Mouse (Mus musculus): ENCODE measurements at regions not wholly inside any gene's neighbourhood (a gene's known extent, or its start where the extent isn't known, plus 50 kb on each side); places are given as distances from the start of the nearest gene placed in this dataset.

- WGBS, result 71% methylated on average over 11 of the region's 11 CpGs
- Histone ChIP-seq H3K4me2 (ENCODE audit: low read depth, low read length) (no peak overlapping the region), H3K36me3 (ENCODE audit: control insufficient read depth, insufficient read depth, low read length) (no peaks in the 10 kb centered on the region), H3K4me1 (replicated peaks; ENCODE audit: control insufficient read depth, insufficient read depth, low read length) (no peaks in the 10 kb centered on the region; the same call in 1 of the 2 replicates), H3K9me3 (ENCODE audit: control insufficient read depth, low read length) (no peaks in the 10 kb centered on the region), H3K4me3 (ENCODE audit: low read length) (no peak overlapping the region), H3K27me3 (ENCODE audit: control insufficient read depth, insufficient read depth, low read depth, low read length) (no peaks in the 10 kb centered on the region), H3K9ac (ENCODE audit: low read length) (no peak overlapping the region), H3K27ac (ENCODE audit: low read length) (no peak overlapping the region)
- no peak for ATAC-seq (ENCODE audit: low read depth)
These were observed 198.2 kb downstream of the Csl start for GRCm38 (mm10) chr10:99561166-99561818.

GRCm38 (mm10) chr10:99564605-99565004 is 194.9 kb downstream of the Csl start:
- Histone ChIP-seq H3K4me2 (ENCODE audit: low read depth, low read length) (no peak overlapping the region), H3K4me1 (replicated peaks; ENCODE audit: control insufficient read depth, insufficient read depth, low read length) (no peaks in the 10 kb centered on the region; the same call in 1 of the 2 replicates), H3K9me3 (ENCODE audit: control insufficient read depth, low read length) (no peaks in the 10 kb centered on the region), H3K9ac (ENCODE audit: low read length) (no peak overlapping the region), H3K4me3 (ENCODE audit: low read length) (no peak overlapping the region), H3K27me3 (ENCODE audit: control insufficient read depth, insufficient read depth, low read depth, low read length) (no peaks in the 10 kb centered on the region), H3K27ac (ENCODE audit: low read length) (no peak overlapping the region), H3K36me3 (ENCODE audit: control insufficient read depth, insufficient read depth, low read length) (no peaks in the 10 kb centered on the region)
- ATAC-seq (ENCODE audit: low read depth), result no peak
- 87% methylated on average over 4 of the region's 4 CpGs for WGBS

DNA sequence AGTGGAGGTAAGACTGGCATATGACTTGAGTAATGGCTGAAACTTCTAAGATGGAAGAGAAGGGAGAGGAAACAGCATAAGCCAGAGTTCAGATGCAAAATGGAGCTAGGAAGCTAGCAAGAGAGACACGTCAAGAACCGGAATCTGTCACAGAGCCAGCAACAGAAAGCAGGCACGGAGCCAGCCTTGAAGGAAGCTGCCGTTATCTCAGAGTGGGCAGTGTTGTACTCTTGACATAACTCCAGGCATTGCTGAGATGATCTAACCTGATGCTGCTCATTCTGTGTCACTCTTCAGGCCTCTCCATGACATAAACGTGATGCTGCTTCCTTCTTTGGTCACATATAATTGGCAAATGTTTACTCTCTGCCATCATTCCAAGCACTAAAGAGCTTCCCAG is 191.0 kb downstream of the Csl start:
- H3K36me3 ChIP-seq (ENCODE audit: control insufficient read depth, insufficient read depth, low read length), result no peaks in the 10 kb centered on the region
- H3K4me2 ChIP-seq (ENCODE audit: low read depth, low read length), result no peak overlapping the region
- no peaks in the 10 kb centered on the region for H3K27me3 ChIP-seq (ENCODE audit: control insufficient read depth, insufficient read depth, low read depth, low read length)
- no peaks in the 10 kb centered on the region for H3K9me3 ChIP-seq (ENCODE audit: control insufficient read depth, low read length)
- 37% methylated on average over 5 of the region's 5 CpGs for WGBS
- peak; percentile 52; the same call in 1 of the 2 replicates for ATAC-seq (ENCODE audit: low read depth)
- no peak overlapping the region for H3K9ac ChIP-seq (ENCODE audit: low read length)
- peaks cover 5% of the 10 kb centered on the region; the same call in 1 of the 2 replicates for H3K4me1 ChIP-seq (replicated peaks; ENCODE audit: control insufficient read depth, insufficient read depth, low read length)
- H3K27ac ChIP-seq (ENCODE audit: low read length), result no peak overlapping the region
- no peak overlapping the region for H3K4me3 ChIP-seq (ENCODE audit: low read length)

DNA sequence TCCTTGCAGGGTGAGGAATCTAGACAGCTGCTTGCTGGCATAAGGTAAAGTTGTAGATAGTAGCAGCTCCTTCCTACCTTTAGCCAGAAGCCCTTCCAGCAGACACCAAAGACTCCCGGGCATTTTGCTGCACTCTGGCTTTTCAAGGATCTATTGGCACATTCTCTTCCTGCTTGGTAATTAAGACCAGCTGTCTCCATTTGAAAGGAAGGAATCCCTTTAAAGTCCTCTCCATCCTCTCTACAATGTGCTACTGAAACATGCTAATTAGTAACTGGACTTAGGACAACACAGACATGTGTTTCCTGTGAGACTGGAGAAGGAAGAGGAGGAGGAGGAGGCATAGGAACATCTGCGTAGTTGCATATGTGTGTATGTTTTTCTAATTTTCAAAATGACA is 189.3 kb downstream of the Csl start:
- Histone ChIP-seq H3K36me3 (ENCODE audit: control insufficient read depth, insufficient read depth, low read length) (no peaks in the 10 kb centered on the region), H3K9me3 (ENCODE audit: control insufficient read depth, low read length) (no peaks in the 10 kb centered on the region), H3K27ac (ENCODE audit: low read length) (no peak overlapping the region), H3K9ac (ENCODE audit: low read length) (no peak overlapping the region), H3K27me3 (ENCODE audit: control insufficient read depth, insufficient read depth, low read depth, low read length) (no peaks in the 10 kb centered on the region), H3K4me2 (ENCODE audit: low read depth, low read length) (no peak overlapping the region), H3K4me3 (ENCODE audit: low read length) (no peak overlapping the region), H3K4me1 (replicated peaks; ENCODE audit: control insufficient read depth, insufficient read depth, low read length) (peaks cover 5% of the 10 kb centered on the region; the same call in 1 of the 2 replicates)
- peak; percentile 61; the same call in 1 of the 2 replicates for ATAC-seq (ENCODE audit: low read depth)
- 29% methylated on average over 2 of the region's 2 CpGs for WGBS

- no peak for ATAC-seq (ENCODE audit: low read depth)
- Histone ChIP-seq H3K4me3 (ENCODE audit: low read length) (no peak overlapping the region), H3K4me1 (replicated peaks; ENCODE audit: control insufficient read depth, insufficient read depth, low read length) (peaks cover 8% of the 10 kb centered on the region), H3K27me3 (ENCODE audit: control insufficient read depth, insufficient read depth, low read depth, low read length) (no peaks in the 10 kb centered on the region), H3K9ac (ENCODE audit: low read length) (no peak overlapping the region), H3K4me2 (ENCODE audit: low read depth, low read length) (no peak overlapping the region), H3K27ac (ENCODE audit: low read length) (no peak overlapping the region), H3K36me3 (ENCODE audit: control insufficient read depth, insufficient read depth, low read length) (no peaks in the 10 kb centered on the region), H3K9me3 (ENCODE audit: control insufficient read depth, low read length) (no peaks in the 10 kb centered on the region)
- 62% methylated on average over 14 of the region's 14 CpGs for WGBS
These were observed 185.5 kb downstream of the Csl start for GRCm38 (mm10) chr10:99573997-99574396.

- Histone ChIP-seq H3K9ac (ENCODE audit: low read length) (no peak overlapping the region), H3K9me3 (ENCODE audit: control insufficient read depth, low read length) (no peaks in the 10 kb centered on the region), H3K4me1 (replicated peaks; ENCODE audit: control insufficient read depth, insufficient read depth, low read length) (peaks cover 5% of the 10 kb centered on the region), H3K4me3 (ENCODE audit: low read length) (no peak overlapping the region), H3K27me3 (ENCODE audit: control insufficient read depth, insufficient read depth, low read depth, low read length) (no peaks in the 10 kb centered on the region), H3K4me2 (ENCODE audit: low read depth, low read length) (no peak overlapping the region), H3K27ac (ENCODE audit: low read length) (no peak overlapping the region), H3K36me3 (ENCODE audit: control insufficient read depth, insufficient read depth, low read length) (no peaks in the 10 kb centered on the region)
- no peak for ATAC-seq (ENCODE audit: low read depth)
- WGBS, result 71% methylated on average over 7 of the region's 7 CpGs
These were observed 184.2 kb downstream of the Csl start for GRCm38 (mm10) chr10:99575294-99575693.

DNA sequence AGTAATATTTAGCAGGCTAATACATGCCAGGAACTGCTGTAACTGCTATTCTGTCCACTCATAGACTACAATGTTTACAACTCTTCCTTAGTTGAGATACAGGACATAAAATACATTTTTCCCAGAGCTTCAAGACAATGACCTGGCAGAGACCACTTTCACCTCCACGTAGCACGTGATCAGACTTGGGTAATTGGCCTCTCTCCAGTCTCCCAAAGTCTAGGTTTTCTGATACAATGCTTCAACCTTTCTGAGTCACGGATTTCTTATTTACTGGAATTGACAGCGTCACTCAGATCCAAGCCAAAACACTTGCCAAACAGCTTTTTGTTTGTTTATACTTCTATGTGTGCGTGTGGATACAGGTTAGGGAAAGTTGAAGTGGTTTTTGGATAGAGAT is 183.2 kb downstream of the Csl start:
- 0 out of 2 replicates have a peak, but pooled peaks have one; percentile 15 for ATAC-seq (ENCODE audit: low read depth)
- H3K27ac ChIP-seq (ENCODE audit: low read length), result no peak overlapping the region
- no peak overlapping the region for H3K9ac ChIP-seq (ENCODE audit: low read length)
- peaks cover 2% of the 10 kb centered on the region; the same call in 1 of the 2 replicates for H3K4me1 ChIP-seq (replicated peaks; ENCODE audit: control insufficient read depth, insufficient read depth, low read length)
- 47% methylated on average over 5 of the region's 5 CpGs for WGBS
- H3K9me3 ChIP-seq (ENCODE audit: control insufficient read depth, low read length), result no peaks in the 10 kb centered on the region
- H3K4me2 ChIP-seq (ENCODE audit: low read depth, low read length), result no peak overlapping the region
- no peak overlapping the region for H3K4me3 ChIP-seq (ENCODE audit: low read length)
- no peaks in the 10 kb centered on the region for H3K36me3 ChIP-seq (ENCODE audit: control insufficient read depth, insufficient read depth, low read length)
- H3K27me3 ChIP-seq (ENCODE audit: control insufficient read depth, insufficient read depth, low read depth, low read length), result no peaks in the 10 kb centered on the region

DNA sequence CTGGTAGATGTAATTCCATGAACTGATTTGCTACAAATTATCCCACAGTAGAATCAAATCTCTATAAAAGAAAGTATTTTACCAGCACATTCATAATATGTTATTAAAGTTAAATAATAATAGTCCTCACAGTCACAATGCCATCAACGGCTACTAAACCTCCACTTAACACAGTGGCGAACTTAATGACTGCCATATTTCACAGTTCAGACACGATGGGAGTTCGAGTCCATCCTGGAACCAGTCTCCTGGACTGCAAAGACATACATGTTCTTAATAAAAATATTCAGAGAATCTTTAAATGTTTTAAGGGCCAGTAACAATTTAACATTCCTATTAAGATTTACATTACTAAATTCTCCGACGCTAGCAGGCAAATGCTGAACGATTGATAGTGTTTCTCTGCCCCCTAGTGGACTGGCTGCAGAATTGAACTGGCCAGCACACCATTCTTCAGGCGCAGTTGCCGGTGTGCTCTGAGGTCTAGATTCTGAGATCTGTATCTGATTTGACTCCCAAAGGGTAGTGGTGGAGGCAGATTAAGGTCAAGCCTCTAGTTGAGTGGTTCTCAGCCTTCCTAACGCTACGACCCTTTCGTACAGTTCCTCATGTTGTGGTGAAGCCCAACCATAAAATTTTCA is 182.3 kb downstream of the Csl start:
- WGBS, result 22% methylated on average over 12 of the region's 12 CpGs
- H3K27me3 ChIP-seq (ENCODE audit: control insufficient read depth, insufficient read depth, low read depth, low read length), result no peaks in the 10 kb centered on the region
- peak; percentile 61; the same call in 1 of the 2 replicates for ATAC-seq (ENCODE audit: low read depth)
- H3K27ac ChIP-seq (ENCODE audit: low read length), result no peak overlapping the region
- H3K4me2 ChIP-seq (ENCODE audit: low read depth, low read length), result no peak overlapping the region
- no peaks in the 10 kb centered on the region for H3K9me3 ChIP-seq (ENCODE audit: control insufficient read depth, low read length)
- H3K36me3 ChIP-seq (ENCODE audit: control insufficient read depth, insufficient read depth, low read length), result no peaks in the 10 kb centered on the region
- no peak overlapping the region for H3K9ac ChIP-seq (ENCODE audit: low read length)
- H3K4me1 ChIP-seq (replicated peaks; ENCODE audit: control insufficient read depth, insufficient read depth, low read length), result peaks cover 2% of the 10 kb centered on the region; the same call in 1 of the 2 replicates
- no peak overlapping the region for H3K4me3 ChIP-seq (ENCODE audit: low read length)

- ATAC-seq (ENCODE audit: low read depth), result no peak
- no peak overlapping the region for H3K4me3 ChIP-seq (ENCODE audit: low read length)
- H3K4me1 ChIP-seq (replicated peaks; ENCODE audit: control insufficient read depth, insufficient read depth, low read length), result peaks cover 2% of the 10 kb centered on the region; the same call in 1 of the 2 replicates
- WGBS, result 33% methylated on average over 4 of the region's 4 CpGs
- H3K4me2 ChIP-seq (ENCODE audit: low read depth, low read length), result no peak overlapping the region
- no peak overlapping the region for H3K27ac ChIP-seq (ENCODE audit: low read length)
- no peak overlapping the region for H3K9ac ChIP-seq (ENCODE audit: low read length)
- H3K9me3 ChIP-seq (ENCODE audit: control insufficient read depth, low read length), result no peaks in the 10 kb centered on the region
- H3K27me3 ChIP-seq (ENCODE audit: control insufficient read depth, insufficient read depth, low read depth, low read length), result no peaks in the 10 kb centered on the region
- H3K36me3 ChIP-seq (ENCODE audit: control insufficient read depth, insufficient read depth, low read length), result no peaks in the 10 kb centered on the region
These were observed 181.1 kb downstream of the Csl start for GRCm38 (mm10) chr10:99578366-99578765.

Data from lung, embryonic 16.5 days (tissue).